Mouse (Mus musculus): ENCODE results near the gene Scgb2b17.
"Not testable (repeated sequence)": the region's sequence is repeated elsewhere in the genome, so short reads cannot be mapped to it uniquely, and the experiment has no call there.

The Scgb2b17 gene

GRCm38 (mm10) chr7:33056461-33056860 is at the start of gene Scgb2b17:
Scgb2b17 (minus strand) TSS chr7:33056561.
- not testable (repeated sequence) for DNase-seq

GRCm38 (mm10) chr7:33063149-33063548 is 6.8 kb upstream of the Scgb2b17 start, which contains the start of gene Scgb1b17:
Scgb1b17 (plus strand) TSS chr7:33063449.
- not testable (repeated sequence) for DNase-seq

Data from cerebellum, adult 9-11 months (tissue).